Mouse (Mus musculus) hindbrain, embryonic 14.5 days (tissue): Measurements from ENCODE around the gene Fam120a. TPM values are rescaled to one million over a fixed set of nuclear protein-coding genes. Genes with fewer than 3 reads are reported as not detected.

Experiments
- ATAC-seq: fragments of 200-750 bp; cut with Nextera tagmentation; 2 replicates; pipeline ENCODE4 v1.8.0; 2017; ENCODE audit warnings: moderate number of reproducible peaks, mild to moderate bottlenecking, moderate TSS enrichment, moderate library complexity; ENCODE audit not compliant: low FRiP score
- DNase-seq: peaks from one replicate; pipeline ENCODE4 v3.0.0-alpha.2; 2015; ENCODE audit warnings: low spot score
- H3K27ac ChIP-seq: fragments of 300-500 bp; sonication (generic); 2 replicates; pipeline ENCODE4 v1.5.1; 2014; ENCODE audit warnings: mild to moderate bottlenecking, moderate library complexity
- H3K27me3 ChIP-seq: fragments of 300-500 bp; sonication (generic); 2 replicates; pipeline ENCODE4 v1.6.1; 2014; ENCODE audit warnings: mild to moderate bottlenecking, low read length, mixed read lengths; ENCODE audit not compliant: control insufficient read depth, insufficient read depth
- H3K36me3 ChIP-seq: fragments of 300-500 bp; sonication (generic); replicated peaks from 2 replicates; pipeline ENCODE4 v1.6.1; 2014; ENCODE audit not compliant: control insufficient read depth, insufficient read depth
- H3K4me1 ChIP-seq: fragments of 300-500 bp; sonication (generic); replicated peaks from 2 replicates; pipeline ENCODE4 v1.6.1; 2014; ENCODE audit warnings: antibody characterized with exemption, low read length, mixed read lengths; ENCODE audit not compliant: control insufficient read depth, insufficient read depth
- H3K4me2 ChIP-seq: fragments of 300-500 bp; sonication (generic); replicated peaks from 2 replicates; pipeline ENCODE4 v1.6.1; 2014; ENCODE audit warnings: mild to moderate bottlenecking, moderate library complexity
- H3K4me3 ChIP-seq: fragments of 300-500 bp; sonication (generic); replicated peaks from 2 replicates; pipeline ENCODE4 v1.5.1; 2014; ENCODE audit warnings: mild to moderate bottlenecking, low read length
- H3K9ac ChIP-seq: fragments of 300-500 bp; sonication (generic); 2 replicates; pipeline ENCODE4 v1.6.1; 2014
- H3K9me3 ChIP-seq: fragments of 300-500 bp; sonication (generic); 2 replicates; pipeline ENCODE4 v1.6.1; 2016; ENCODE audit warnings: low read length; ENCODE audit not compliant: control insufficient read depth
- WGBS: fragments of 180-500 bp; shearing (Covaris S2); extraction: QIAGEN DNeasy Blood & Tissue Kit; methylation state at CpG from one replicate; pipeline ENCODE4 v1.1.7; 2014; 5-methylcytosine and 5-hydroxymethylcytosine counted together
- polyA plus RNA-seq: library from polyadenylated mRNA; unstranded; fragments of >200 nt; fragmentation: Nextera tagmentation; extraction: Ambion mirVana; gene quantifications from 2 replicates; pipeline ENCODE4 v1.2.1, GENCODE M21; 2014

The Fam120a gene
- polyA plus RNA-seq, 1 experiment from 2014 or later, result 16.6 TPM

DNA sequence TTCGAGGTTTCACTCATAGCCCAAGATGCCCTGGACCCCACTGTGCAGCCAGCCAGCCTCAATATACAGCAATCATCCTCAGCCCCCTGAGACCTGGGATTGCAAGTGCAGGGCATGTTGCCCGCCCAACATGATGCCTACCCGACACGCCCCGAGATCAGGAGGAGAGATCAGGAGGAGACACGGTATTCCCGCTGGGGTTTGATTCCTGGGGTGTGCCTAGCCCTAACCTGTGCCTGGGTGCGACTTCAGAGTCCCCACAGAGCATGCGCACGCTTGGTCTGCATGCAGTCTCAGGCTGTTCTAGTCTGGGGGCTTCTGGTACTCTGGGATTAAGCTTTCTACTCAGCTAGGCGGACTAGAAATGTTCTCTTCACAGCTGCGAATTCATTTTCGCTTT, 2.7 kb upstream of the Fam120a start:
- Histone ChIP-seq H3K4me3 (no peak overlapping the region), H3K4me1 (peaks cover 21% of the 10 kb centered on the region), H3K36me3 (0 out of 2 replicates have a peak, but pooled peaks cover 8% of the 10 kb centered on the region), H3K9ac (no peak overlapping the region), H3K9me3 (no peaks in the 10 kb centered on the region), H3K4me2 (no peak overlapping the region), H3K27ac (no peak overlapping the region), H3K27me3 (no peaks in the 10 kb centered on the region)
- ATAC-seq (no peak), DNase-seq (no peak)
- WGBS, result 80% methylated on average over 13 of the region's 13 CpGs

- 13% methylated on average over 6 of the region's 7 CpGs for WGBS
- peak overlapping the region; percentile 97 for H3K9ac ChIP-seq
- DNase-seq (no peak), ATAC-seq (no peak)
- peak overlapping the region; percentile 74 for H3K4me3 ChIP-seq
- H3K9me3 ChIP-seq, result no peaks in the 10 kb centered on the region
- H3K36me3 ChIP-seq, result 0 out of 2 replicates have a peak, but pooled peaks cover 8% of the 10 kb centered on the region
- H3K27ac ChIP-seq, result peak overlapping the region; percentile 96
- H3K4me1 ChIP-seq, result peaks cover 38% of the 10 kb centered on the region
- no peaks in the 10 kb centered on the region for H3K27me3 ChIP-seq
- H3K4me2 ChIP-seq, result peak overlapping the region; percentile 98
Observed at GRCm38 (mm10) chr13:48968750-48969088, 902 bp upstream of the Fam120a start.

GRCm38 (mm10) chr13:48966851-48967821, 681 bp downstream of the Fam120a start:
- 0 out of 2 replicates have a peak, but pooled peaks have one; percentile 3 for ATAC-seq

DNA sequence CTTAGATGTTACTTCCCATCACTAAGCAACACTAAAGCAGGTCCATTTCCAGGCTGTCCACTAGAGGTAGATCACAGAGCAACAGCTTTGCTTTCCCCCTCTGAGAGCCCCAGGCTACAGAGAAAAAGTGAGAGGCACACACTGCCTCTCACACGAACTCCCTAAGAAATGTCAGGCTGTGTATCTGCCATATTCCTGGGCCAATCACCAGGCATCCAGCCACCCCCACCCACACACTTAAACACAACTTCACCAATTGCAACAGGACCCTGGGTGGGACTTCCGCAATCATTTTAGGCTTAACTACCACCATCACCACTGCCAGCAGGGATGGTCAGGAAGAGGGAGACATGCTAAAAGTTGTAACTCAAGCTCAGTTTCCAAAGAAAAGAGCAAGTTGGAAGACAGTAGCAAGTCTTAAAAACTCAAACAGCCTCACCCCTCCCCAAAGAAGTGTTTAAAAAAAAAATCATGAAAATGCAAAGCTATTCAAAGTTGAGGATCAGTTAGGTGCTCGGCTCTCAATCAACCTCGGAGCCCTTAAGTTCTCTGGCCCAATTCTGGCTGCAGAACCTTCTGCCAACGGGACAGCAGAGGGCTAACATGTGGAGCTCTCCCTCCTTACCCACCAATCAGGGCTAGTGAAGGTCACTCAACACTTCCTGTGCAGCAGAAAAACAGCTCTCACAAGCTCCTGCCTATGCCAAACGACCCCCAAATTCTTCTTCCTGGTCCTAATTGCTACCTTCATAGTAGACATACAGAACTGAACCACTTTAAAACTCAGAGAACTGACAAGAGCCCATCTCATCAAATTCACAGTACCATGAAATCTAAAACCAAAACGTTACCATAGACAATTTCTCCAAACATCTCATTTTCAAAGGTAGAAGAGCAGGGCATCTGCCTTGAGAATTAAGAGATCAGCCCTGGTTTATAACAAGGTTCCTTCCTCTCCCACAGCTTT, 2.0 kb downstream of the Fam120a start:
- peak overlapping the region; percentile 98 for H3K4me2 ChIP-seq
- peaks cover 38% of the 10 kb centered on the region for H3K4me1 ChIP-seq
- H3K36me3 ChIP-seq, result 0 out of 2 replicates have a peak, but pooled peaks cover 4% of the 10 kb centered on the region
- peak overlapping the region; percentile 74 for H3K4me3 ChIP-seq
- no peaks in the 10 kb centered on the region for H3K27me3 ChIP-seq
- DNase-seq (peak; percentile 59), ATAC-seq (peak; percentile 12; the same call in 1 of the 2 replicates)
- H3K9me3 ChIP-seq, result no peaks in the 10 kb centered on the region
- H3K27ac ChIP-seq, result 0 out of 2 replicates have a peak overlapping the region, but pooled peaks have one; percentile 14
- H3K9ac ChIP-seq, result peak overlapping the region; percentile 97
- WGBS, result 25% methylated on average over 7 of the region's 7 CpGs

More at GRCm38 (mm10) chr13:48966851-48967821, 681 bp downstream of the Fam120a start:
- peak overlapping the region; percentile 74 for H3K4me3 ChIP-seq
- no peak for DNase-seq
- 0 out of 2 replicates have a peak, but pooled peaks cover 8% of the 10 kb centered on the region for H3K36me3 ChIP-seq
- H3K9ac ChIP-seq, result peak overlapping the region; percentile 97
- peak overlapping the region; percentile 96 for H3K27ac ChIP-seq
- H3K4me2 ChIP-seq, result peak overlapping the region; percentile 98
- WGBS, result under 1% methylated on average over 54 of the region's 58 CpGs
- no peaks in the 10 kb centered on the region for H3K27me3 ChIP-seq
- peaks cover 38% of the 10 kb centered on the region for H3K4me1 ChIP-seq
- H3K9me3 ChIP-seq, result no peaks in the 10 kb centered on the region

GRCm38 (mm10) chr13:48964850-48965249, 3.0 kb downstream of the Fam120a start:
- H3K27ac ChIP-seq, result 0 out of 2 replicates have a peak overlapping the region, but pooled peaks have one; percentile 1
- peak overlapping the region; percentile 97; the same call in 1 of the 2 replicates for H3K9ac ChIP-seq
- WGBS, result 78% methylated on average over 4 of the region's 4 CpGs
- peaks cover 38% of the 10 kb centered on the region for H3K4me1 ChIP-seq
- no peak for ATAC-seq
- peak overlapping the region; percentile 74 for H3K4me3 ChIP-seq
- no peak for DNase-seq
- H3K27me3 ChIP-seq, result no peaks in the 10 kb centered on the region
- peak overlapping the region; percentile 98 for H3K4me2 ChIP-seq
- H3K36me3 ChIP-seq, result no peaks in the 10 kb centered on the region
- no peaks in the 10 kb centered on the region for H3K9me3 ChIP-seq

DNA sequence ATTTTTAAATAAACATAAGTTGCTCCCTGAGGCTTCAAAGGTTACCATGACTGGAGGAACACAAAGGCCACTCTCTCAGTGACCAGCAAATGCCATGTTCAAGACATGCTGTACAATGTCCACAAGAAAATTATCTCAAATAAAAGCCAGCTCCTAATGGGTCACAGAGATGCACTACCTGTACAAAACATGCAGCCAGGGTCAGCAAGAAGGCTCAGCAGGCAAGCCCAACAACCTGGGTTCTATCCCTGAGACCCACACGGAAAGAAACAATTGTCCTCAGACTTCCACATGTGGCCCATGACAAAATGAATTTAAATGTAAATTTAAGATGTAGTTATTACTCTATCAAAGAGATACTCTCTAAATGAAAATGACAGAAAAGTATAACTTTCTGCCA, 4.7 kb downstream of the Fam120a start:
- peaks cover 30% of the 10 kb centered on the region for H3K4me1 ChIP-seq
- no peaks in the 10 kb centered on the region for H3K27me3 ChIP-seq
- H3K9me3 ChIP-seq, result no peaks in the 10 kb centered on the region
- ATAC-seq (no peak), DNase-seq (no peak)
- H3K9ac ChIP-seq, result no peak overlapping the region
- H3K4me3 ChIP-seq, result no peak overlapping the region
- 76% methylated on average over 1 of the region's 1 CpGs for WGBS
- H3K4me2 ChIP-seq, result no peak overlapping the region
- no peak overlapping the region for H3K27ac ChIP-seq
- no peaks in the 10 kb centered on the region for H3K36me3 ChIP-seq

DNA sequence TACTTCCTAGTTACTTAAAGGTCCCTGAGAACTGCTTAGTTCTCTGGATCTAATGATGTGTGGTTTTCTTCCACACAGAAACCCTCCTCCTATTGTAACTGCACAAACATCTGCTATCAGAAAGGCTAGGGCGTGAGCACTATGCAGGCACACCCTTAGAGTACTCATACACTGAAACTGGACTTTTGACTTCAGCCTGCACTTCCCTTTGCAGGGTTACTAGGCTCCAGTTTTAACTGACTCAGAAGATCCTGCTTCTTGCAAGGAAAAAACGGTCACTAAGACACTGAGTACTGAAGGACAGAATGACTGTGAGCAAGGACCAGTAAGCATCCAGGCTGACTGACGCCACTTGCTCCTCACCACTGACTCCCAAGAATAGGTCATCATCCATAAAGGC, 5.3 kb downstream of the Fam120a start:
- Histone ChIP-seq H3K9ac (no peak overlapping the region), H3K4me3 (no peak overlapping the region), H3K9me3 (no peaks in the 10 kb centered on the region), H3K27me3 (no peaks in the 10 kb centered on the region), H3K36me3 (no peaks in the 10 kb centered on the region), H3K27ac (no peak overlapping the region), H3K4me2 (no peak overlapping the region), H3K4me1 (peaks cover 30% of the 10 kb centered on the region)
- 69% methylated on average over 3 of the region's 3 CpGs for WGBS
- DNase-seq, result no peak
- no peak for ATAC-seq

DNA sequence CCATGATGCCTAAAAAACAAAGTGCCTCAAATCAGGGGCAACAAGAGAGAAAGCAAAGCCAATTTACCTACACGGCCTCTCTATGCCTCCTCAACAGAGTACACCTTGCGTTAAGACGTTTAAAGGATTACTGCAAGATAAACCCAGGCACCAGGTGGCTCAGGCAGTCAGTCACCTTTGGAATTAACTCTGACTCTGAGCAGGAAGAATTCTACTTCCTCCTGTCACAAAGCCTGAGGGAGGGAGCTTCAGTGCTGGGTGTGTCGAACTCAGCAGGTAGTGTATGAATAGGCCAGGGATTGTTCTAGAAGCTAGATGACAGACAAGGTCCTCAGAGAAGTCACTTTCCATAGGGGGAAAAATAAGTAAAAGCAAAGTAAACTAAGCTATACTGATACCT, 9.2 kb downstream of the Fam120a start:
- WGBS, result 74% methylated on average over 4 of the region's 4 CpGs
- no peak for ATAC-seq
- no peaks in the 10 kb centered on the region for H3K36me3 ChIP-seq

More for the DNA sequence above, 9.2 kb downstream of the Fam120a start:
- Histone ChIP-seq H3K27ac (no peak overlapping the region), H3K4me1 (peaks cover 10% of the 10 kb centered on the region), H3K4me3 (no peak overlapping the region), H3K9me3 (no peaks in the 10 kb centered on the region), H3K9ac (no peak overlapping the region), H3K27me3 (no peaks in the 10 kb centered on the region), H3K4me2 (no peak overlapping the region)
- DNase-seq, result no peak
